Mouse (Mus musculus) kidney, adult 2 months (tissue): ENCODE results near the gene Stra8. TPM values are rescaled to one million over a fixed set of nuclear protein-coding genes. Genes with fewer than 3 reads are reported as not detected.

Experiments used
- DNase-seq: peaks from one replicate; pipeline ENCODE4 v3.0.0; 2021
- H3K27ac ChIP-seq: fragments of 200-500 bp; 2 replicates; pipeline ENCODE4 v1.5.1; 2012; ENCODE audit warnings: low read depth, low read length, control low read depth, inconsistent platforms; ENCODE audit not compliant: insufficient read depth
- H3K27me3 ChIP-seq: fragments of 200-500 bp; replicated peaks from 2 replicates; pipeline ENCODE4 v1.6.1; 2012; ENCODE audit warnings: mild to moderate bottlenecking, moderate library complexity, low read length, inconsistent platforms; ENCODE audit not compliant: control insufficient read depth, insufficient read depth
- H3K36me3 ChIP-seq: fragments of 200-500 bp; 2 replicates; pipeline ENCODE4 v1.6.1; 2012; ENCODE audit warnings: mild to moderate bottlenecking, moderate library complexity, low read length, inconsistent platforms; ENCODE audit not compliant: control insufficient read depth, insufficient read depth
- H3K4me1 ChIP-seq: fragments of 200-500 bp; 2 replicates; pipeline ENCODE4 v1.6.1; 2011; ENCODE audit warnings: low read length; ENCODE audit not compliant: control insufficient read depth, insufficient read depth
- H3K4me3 ChIP-seq: fragments of 200-500 bp; 2 replicates; pipeline ENCODE4 v1.5.1; 2011; ENCODE audit warnings: mild to moderate bottlenecking, low read depth, low read length, control low read depth; ENCODE audit not compliant: insufficient read depth
- CTCF ChIP-seq: fragments of 200-500 bp; conservative IDR thresholded peaks from 2 replicates; pipeline ENCODE4 v1.5.1; 2011; ENCODE audit warnings: low read depth, mild to moderate bottlenecking, control low read depth, low read length, moderate library complexity, mixed read lengths; ENCODE audit not compliant: insufficient read depth, insufficient read length
- POLR2A ChIP-seq: fragments of 200-500 bp; IDR thresholded peaks from one replicate; pipeline ENCODE4 v1.6.1; 2011; ENCODE audit warnings: low read depth, low read length, control low read depth
- WGBS: fragments of 180-500 bp; shearing (Covaris S2); methylation state at CpG from one replicate; pipeline ENCODE4 v1.1.7; 2018; 5-methylcytosine and 5-hydroxymethylcytosine counted together
- polyA plus RNA-seq: library from polyadenylated mRNA; depleted of rRNA; stranded (reverse); fragments of >200 nt; gene quantifications from 2 replicates; pipeline ENCODE4 v1.2.3, GENCODE M21; 2012; rRNA removed

Gene Stra8
- polyA plus RNA-seq: not detected in 2 replicates

DNA sequence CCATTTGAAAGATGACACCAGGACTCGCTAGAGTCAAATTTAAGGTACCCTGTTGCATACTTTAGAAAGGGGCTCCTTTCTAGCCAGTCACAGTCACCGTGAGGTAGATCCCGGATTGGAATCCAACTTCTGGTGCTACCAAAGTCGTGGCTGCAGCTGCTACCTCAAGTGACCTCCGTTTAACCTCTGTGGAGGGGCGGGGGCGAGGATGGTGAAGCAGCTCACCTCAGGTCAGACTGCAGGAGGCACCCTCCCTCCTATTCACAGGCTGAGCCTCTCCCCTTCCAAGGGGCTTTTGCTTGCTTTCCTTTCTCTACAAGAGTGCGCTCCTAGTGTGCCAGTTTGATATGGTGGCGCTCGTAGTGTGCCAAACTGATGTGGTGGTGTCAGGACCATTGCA lies at the start of gene Stra8:
Stra8 (plus strand) TSS at position 208 of the 400 bp plus-strand sequence.
- DNase-seq: no peak
- H3K4me3 ChIP-seq: no peak within 1 kb of the TSS
- H3K36me3 ChIP-seq: no peaks in the 10 kb centered on the region
- H3K27ac ChIP-seq: no peak within 1 kb of the TSS
- TF ChIP-seq CTCF (no peak), POLR2A (no peak)
- no peaks in the 10 kb centered on the region for H3K4me1 ChIP-seq
- H3K27me3 ChIP-seq: no peaks in the 10 kb centered on the region
- 69% methylated on average over 10 of the region's 10 CpGs for WGBS

DNA sequence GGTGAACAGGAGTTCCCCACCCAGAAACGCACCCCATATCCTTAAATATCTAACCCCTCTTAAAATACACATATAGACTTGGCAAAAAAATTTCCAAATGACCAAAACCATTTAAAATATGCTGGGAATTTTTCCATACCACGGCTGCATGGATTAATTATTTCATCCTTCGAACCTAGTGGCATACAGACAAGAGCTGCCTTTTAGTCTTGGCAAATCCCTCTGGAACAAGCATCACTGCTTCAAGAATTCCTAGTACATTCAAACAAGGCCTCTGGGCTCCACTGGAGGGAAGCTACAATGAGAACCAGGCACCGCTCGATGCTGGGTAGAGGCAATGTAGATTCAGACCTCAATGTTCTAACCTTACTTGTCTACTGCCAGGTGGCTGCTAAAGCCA lies 49.2 kb upstream of the Stra8 start:
- WGBS: 70% methylated on average over 5 of the region's 5 CpGs
- Histone ChIP-seq H3K36me3 (no peaks in the 10 kb centered on the region; the same call in 1 of the 2 replicates), H3K27me3 (no peaks in the 10 kb centered on the region), H3K4me1 (peaks cover 27% of the 10 kb centered on the region), H3K27ac (no peak overlapping the region), H3K4me3 (no peak overlapping the region)
- no peak for TF ChIP-seq CTCF
- TF ChIP-seq POLR2A: no peak
- no peak for DNase-seq

DNA sequence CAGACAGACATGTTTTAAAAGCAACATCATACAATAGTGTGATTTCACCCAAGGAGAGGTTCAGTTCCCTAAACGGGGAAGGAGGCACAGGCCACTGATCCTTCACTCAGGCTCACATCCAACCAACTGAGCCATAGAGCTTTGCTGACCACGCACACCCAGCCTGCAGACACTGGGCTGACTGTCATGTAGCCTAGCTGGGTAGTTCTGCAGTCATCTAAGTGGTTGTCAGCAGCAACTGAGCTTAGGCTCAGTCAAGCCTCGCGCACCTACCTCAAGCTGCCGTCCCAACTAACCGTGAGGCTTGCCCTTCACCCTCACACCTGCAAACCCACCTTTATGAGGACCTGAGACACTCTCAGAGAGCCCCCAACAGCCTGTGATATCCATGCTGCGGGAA lies 48.0 kb upstream of the Stra8 start:
- H3K4me1 ChIP-seq: peaks cover 18% of the 10 kb centered on the region
- no peak overlapping the region for H3K27ac ChIP-seq
- H3K36me3 ChIP-seq: no peaks in the 10 kb centered on the region; the same call in 1 of the 2 replicates
- WGBS: 79% methylated on average over 7 of the region's 7 CpGs
- H3K27me3 ChIP-seq: no peaks in the 10 kb centered on the region
- TF ChIP-seq CTCF (no peak), POLR2A (no peak)
- no peak for DNase-seq
- no peak overlapping the region for H3K4me3 ChIP-seq

DNA sequence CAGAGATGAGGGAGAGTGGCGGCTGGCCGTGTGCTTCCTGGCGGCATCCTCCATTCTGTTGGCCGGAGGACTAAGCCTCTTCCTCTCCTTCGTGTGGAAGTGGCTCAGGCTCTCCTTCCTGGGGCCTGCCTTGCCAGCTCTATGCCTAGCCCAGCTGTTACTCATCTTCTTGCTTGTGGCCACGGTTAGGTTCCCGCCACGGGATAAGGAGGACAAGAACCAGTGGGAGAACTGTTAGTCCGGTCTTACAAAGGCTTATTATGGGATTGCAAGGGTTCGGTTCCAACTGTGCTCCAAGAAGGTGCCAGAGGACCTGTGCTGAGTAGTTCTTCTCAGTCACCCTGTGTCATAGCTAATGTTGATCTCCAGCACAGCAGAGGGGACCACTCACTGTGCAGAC lies 47.1 kb upstream of the Stra8 start:
- Histone ChIP-seq H3K27ac (peak overlapping the region; percentile 41), H3K27me3 (no peaks in the 10 kb centered on the region), H3K4me1 (peaks cover 15% of the 10 kb centered on the region), H3K36me3 (no peaks in the 10 kb centered on the region; the same call in 1 of the 2 replicates), H3K4me3 (no peak overlapping the region)
- 82% methylated on average over 10 of the region's 10 CpGs for WGBS
- DNase-seq: no peak
- no peak for TF ChIP-seq POLR2A
- no peak for TF ChIP-seq CTCF

DNA sequence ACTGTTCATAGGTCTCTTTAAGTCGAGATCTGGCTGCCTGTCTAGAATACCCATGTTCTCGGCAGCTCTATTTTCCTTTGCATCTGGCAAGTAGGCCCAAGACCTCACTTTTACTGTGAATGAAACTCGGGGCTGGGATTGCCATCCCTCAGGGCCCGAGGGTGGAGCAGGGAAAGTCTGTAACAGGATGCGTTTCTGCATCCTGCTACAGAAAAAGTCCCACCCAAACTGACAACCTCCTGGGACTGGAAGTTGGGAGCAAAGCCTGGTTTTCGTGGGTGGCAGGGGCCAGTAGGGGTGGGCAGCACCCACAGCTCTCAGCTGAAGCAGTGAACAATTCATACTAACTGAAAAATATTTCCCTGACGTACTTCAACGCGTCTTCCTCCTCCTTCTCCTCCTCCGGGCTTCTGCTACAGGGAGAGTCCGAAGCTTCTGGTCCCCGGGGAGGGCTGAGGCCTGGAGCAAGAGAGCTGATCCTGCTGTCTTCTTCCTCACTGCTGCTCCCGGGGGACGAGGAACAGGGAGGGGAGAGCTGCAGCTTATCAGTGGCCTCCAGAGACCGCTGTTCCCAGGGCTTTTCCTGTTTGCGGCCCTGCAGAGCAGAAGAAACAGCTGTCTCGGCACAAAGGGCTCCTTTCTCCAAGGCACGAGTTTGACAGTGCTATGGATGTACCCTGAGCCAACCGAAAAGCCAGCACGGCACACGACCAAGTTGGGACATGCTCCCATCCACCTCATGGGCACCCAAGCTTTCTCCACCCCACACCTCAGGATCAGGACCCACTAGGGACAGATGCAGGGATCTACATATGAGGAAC lies 45.7 kb upstream of the Stra8 start:
- peaks cover 15% of the 10 kb centered on the region for H3K4me1 ChIP-seq
- DNase-seq: peak; percentile 90
- WGBS: 51% methylated on average over 21 of the region's 21 CpGs

DNA sequence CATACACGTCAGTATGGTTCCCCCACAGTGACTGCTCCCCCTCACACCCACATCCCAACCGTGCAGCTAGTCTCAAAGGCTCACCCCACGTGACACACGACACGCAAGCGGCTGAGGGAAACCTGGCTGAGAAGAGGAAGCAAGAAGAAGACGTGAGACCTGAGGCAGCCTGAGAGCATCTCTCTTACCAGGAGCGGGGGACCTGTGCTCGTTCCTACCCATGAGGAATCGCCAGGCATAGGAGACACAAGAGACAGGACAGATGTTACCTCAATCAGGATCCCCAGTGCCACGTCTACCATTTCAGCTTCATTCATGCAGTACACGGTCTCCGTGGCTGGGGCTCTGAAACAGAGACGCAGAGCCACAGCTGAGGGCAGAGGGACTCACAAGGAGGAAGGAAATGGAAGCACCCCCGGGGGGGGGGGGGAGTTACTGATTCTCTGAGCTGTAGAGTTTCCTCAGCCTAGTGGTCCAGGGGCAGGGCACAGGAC lies 44.6 kb upstream of the Stra8 start:
- H3K27me3 ChIP-seq: no peaks in the 10 kb centered on the region
- peak; percentile 17 for TF ChIP-seq POLR2A
- no peak for TF ChIP-seq CTCF
- peak overlapping the region; percentile 79 for H3K27ac ChIP-seq
- H3K4me3 ChIP-seq: peak overlapping the region; percentile 27; the same call in 1 of the 2 replicates
- H3K4me1 ChIP-seq: peaks cover 10% of the 10 kb centered on the region
- DNase-seq: no peak
- WGBS: 61% methylated on average over 15 of the region's 15 CpGs
- no peaks in the 10 kb centered on the region; the same call in 1 of the 2 replicates for H3K36me3 ChIP-seq

More for the DNA sequence above, 45.7 kb upstream of the Stra8 start:
- TF ChIP-seq CTCF: 0 out of 2 replicates have a peak, but pooled peaks have one; percentile 11
- peak; percentile 13 for TF ChIP-seq POLR2A
- Histone ChIP-seq H3K27ac (peak overlapping the region; percentile 79), H3K4me3 (no peak overlapping the region), H3K36me3 (no peaks in the 10 kb centered on the region; the same call in 1 of the 2 replicates), H3K27me3 (no peaks in the 10 kb centered on the region)

DNA sequence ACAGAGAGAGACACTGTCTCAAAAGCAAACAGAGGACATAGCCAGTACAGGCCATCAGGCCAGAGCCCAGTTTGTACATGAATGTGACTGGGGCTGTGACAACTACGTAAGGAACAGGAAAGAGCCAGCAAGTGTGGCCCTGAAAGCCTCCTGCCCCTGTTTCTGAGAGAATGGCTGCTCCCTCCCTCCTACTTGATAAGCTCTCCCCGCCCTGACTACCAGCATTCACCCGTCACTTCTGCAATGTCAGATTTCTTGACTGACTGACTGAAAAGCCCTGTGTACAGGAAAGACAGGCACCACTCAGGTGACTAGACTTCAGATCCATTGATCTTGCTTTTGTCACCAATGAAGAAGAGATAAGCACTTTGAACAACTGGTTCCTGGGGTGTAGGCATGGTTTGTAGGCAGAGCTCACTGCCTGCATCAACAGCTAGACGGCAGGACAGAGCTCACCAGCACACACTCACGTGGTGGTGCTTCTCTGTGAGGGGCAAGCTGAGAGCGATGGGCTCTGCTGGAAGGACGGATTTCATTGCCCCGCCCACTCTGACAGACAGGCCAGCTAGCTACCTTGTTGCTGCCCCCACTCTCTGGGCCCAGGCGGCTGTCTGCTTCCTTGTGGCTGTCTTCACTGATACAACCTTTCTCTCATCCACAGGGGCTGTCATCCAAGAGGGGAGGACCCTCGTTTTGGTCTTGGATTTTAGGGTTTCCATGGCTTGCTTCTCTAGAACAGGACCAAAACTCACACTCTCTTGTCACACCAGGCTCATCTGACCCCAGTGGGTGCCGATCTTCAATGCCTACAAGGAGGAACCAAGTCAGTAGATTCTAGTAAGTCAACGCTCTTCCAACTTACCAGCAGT lies 43.8 kb upstream of the Stra8 start:
- WGBS: 77% methylated on average over 12 of the region's 12 CpGs
- Histone ChIP-seq H3K4me1 (peaks cover 10% of the 10 kb centered on the region), H3K27me3 (no peaks in the 10 kb centered on the region), H3K36me3 (no peaks in the 10 kb centered on the region; the same call in 1 of the 2 replicates), H3K27ac (peak overlapping the region; percentile 79), H3K4me3 (no peak overlapping the region)
- TF ChIP-seq POLR2A (no peak), CTCF (no peak)
- DNase-seq: no peak
